Mouse (Mus musculus): ENCODE data around the gene Rnf115. TPM values are rescaled to one million over a fixed set of nuclear protein-coding genes. Genes with fewer than 3 reads are reported as not detected.
"Not testable (repeated sequence)": the region's sequence is repeated elsewhere in the genome, so short reads cannot be mapped to it uniquely, and the experiment has no call there.

The Rnf115 gene
- polyA plus RNA-seq, 1 experiment from 2014 or later: 81.6 TPM

DNA sequence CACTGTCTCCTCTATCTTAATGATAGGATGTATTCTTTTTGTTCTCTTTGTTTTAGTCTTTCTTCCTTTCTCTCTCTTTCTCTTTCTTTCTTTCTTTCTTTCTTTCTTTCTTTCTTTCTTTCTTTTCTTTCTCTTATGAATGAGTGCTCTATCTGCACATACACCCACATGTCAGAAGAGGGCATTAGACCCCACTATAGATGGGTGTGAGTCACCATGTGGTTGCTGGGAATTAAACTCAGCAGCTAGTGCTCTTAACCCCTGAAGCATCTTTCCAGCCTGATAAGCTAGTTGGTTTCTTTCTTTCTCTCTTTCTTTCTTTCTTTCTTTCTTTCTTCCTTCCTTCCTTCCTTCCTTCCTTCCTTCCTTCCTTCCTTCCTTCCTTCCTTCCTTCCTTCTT lies 12.8 kb downstream of the Rnf115 start:
- H3K4me2 ChIP-seq (ENCODE audit: low read depth); H3K27ac ChIP-seq (ENCODE audit: low read depth, low read length); DNase-seq (ENCODE audit: low spot score); H3K36me3 ChIP-seq (ENCODE audit: control insufficient read depth, insufficient read depth, low read length); H3K9ac ChIP-seq (ENCODE audit: low read length); H3K4me1 ChIP-seq (ENCODE audit: control insufficient read depth, insufficient read depth, low read length); H3K4me3 ChIP-seq (ENCODE audit: low read depth, low read length); H3K27me3 ChIP-seq (ENCODE audit: control insufficient read depth, insufficient read depth, low read length); H3K9me3 ChIP-seq (ENCODE audit: control insufficient read depth, low read length); ATAC-seq (ENCODE audit: insufficient read depth, low FRiP score, low TSS enrichment): not testable (repeated sequence)

DNA sequence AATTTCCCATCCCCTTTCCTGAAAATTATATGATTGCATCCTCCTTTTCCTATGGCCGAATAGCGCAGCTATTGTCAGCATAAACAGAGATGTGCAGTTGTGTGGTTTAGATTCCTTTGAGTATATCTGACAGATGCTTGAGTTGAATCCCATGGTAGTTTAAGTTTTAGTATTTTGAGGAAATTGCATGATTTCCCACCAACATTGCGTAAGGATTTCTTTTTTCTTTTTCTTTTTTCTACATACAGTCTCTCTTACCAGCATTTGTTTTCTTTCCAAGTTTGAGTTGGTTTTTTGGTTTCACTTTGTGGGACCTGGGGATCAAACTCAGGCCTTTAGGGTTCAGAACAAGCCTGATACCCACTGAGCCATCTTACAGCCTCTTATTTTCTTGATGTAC lies 16.9 kb downstream of the Rnf115 start:
- H3K9me3 ChIP-seq (ENCODE audit: control insufficient read depth, low read length): no peaks in the 10 kb centered on the region
- no peak overlapping the region for H3K9ac ChIP-seq (ENCODE audit: low read length)
- H3K27ac ChIP-seq (ENCODE audit: low read depth, low read length): no peak overlapping the region
- H3K36me3 ChIP-seq (ENCODE audit: control insufficient read depth, insufficient read depth, low read length): no peaks in the 10 kb centered on the region
- ATAC-seq (ENCODE audit: insufficient read depth, low FRiP score, low TSS enrichment): no peak
- no peak for DNase-seq (ENCODE audit: low spot score)
- H3K4me2 ChIP-seq (ENCODE audit: low read depth): no peak overlapping the region
- H3K4me3 ChIP-seq (ENCODE audit: low read depth, low read length): no peak overlapping the region
- H3K27me3 ChIP-seq (ENCODE audit: control insufficient read depth, insufficient read depth, low read length): no peaks in the 10 kb centered on the region
- no peaks in the 10 kb centered on the region for H3K4me1 ChIP-seq (ENCODE audit: control insufficient read depth, insufficient read depth, low read length)
- 98% methylated on average over 3 of the region's 3 CpGs for WGBS

- no peak overlapping the region for H3K4me2 ChIP-seq (ENCODE audit: low read depth)
- no peaks in the 10 kb centered on the region for H3K36me3 ChIP-seq (ENCODE audit: control insufficient read depth, insufficient read depth, low read length)
- no peak overlapping the region for H3K4me3 ChIP-seq (ENCODE audit: low read depth, low read length)
- H3K27ac ChIP-seq (ENCODE audit: low read depth, low read length): no peak overlapping the region
- 78% methylated on average over 1 of the region's 1 CpGs for WGBS
- no peaks in the 10 kb centered on the region for H3K4me1 ChIP-seq (ENCODE audit: control insufficient read depth, insufficient read depth, low read length)
- ATAC-seq (ENCODE audit: insufficient read depth, low FRiP score, low TSS enrichment): no peak
- no peak overlapping the region for H3K9ac ChIP-seq (ENCODE audit: low read length)
- no peak for DNase-seq (ENCODE audit: low spot score)
- H3K27me3 ChIP-seq (ENCODE audit: control insufficient read depth, insufficient read depth, low read length): no peaks in the 10 kb centered on the region
- H3K9me3 ChIP-seq (ENCODE audit: control insufficient read depth, low read length): no peaks in the 10 kb centered on the region
Observed at GRCm38 (mm10) chr3:96746829-96747228, 19.4 kb downstream of the Rnf115 start.

- WGBS: 100% methylated on average over 1 of the region's 1 CpGs
- Histone ChIP-seq H3K4me3 (ENCODE audit: low read depth, low read length) (no peak overlapping the region), H3K27ac (ENCODE audit: low read depth, low read length) (no peak overlapping the region), H3K4me2 (ENCODE audit: low read depth) (no peak overlapping the region), H3K36me3 (ENCODE audit: control insufficient read depth, insufficient read depth, low read length) (no peaks in the 10 kb centered on the region), H3K4me1 (ENCODE audit: control insufficient read depth, insufficient read depth, low read length) (no peaks in the 10 kb centered on the region), H3K9ac (ENCODE audit: low read length) (no peak overlapping the region), H3K27me3 (ENCODE audit: control insufficient read depth, insufficient read depth, low read length) (no peaks in the 10 kb centered on the region), H3K9me3 (ENCODE audit: control insufficient read depth, low read length) (no peaks in the 10 kb centered on the region)
- ATAC-seq (ENCODE audit: insufficient read depth, low FRiP score, low TSS enrichment) (no peak), DNase-seq (ENCODE audit: low spot score) (no peak)
Observed at GRCm38 (mm10) chr3:96755935-96756334, 28.5 kb downstream of the Rnf115 start.

GRCm38 (mm10) chr3:96757691-96758090 lies 30.2 kb downstream of the Rnf115 start:
- H3K27ac ChIP-seq (ENCODE audit: low read depth, low read length): no peak overlapping the region
- 66% methylated on average over 7 of the region's 7 CpGs for WGBS
- no peaks in the 10 kb centered on the region for H3K4me1 ChIP-seq (ENCODE audit: control insufficient read depth, insufficient read depth, low read length)
- H3K9me3 ChIP-seq (ENCODE audit: control insufficient read depth, low read length): no peaks in the 10 kb centered on the region
- no peak overlapping the region for H3K9ac ChIP-seq (ENCODE audit: low read length)
- no peak overlapping the region for H3K4me3 ChIP-seq (ENCODE audit: low read depth, low read length)
- ATAC-seq (ENCODE audit: insufficient read depth, low FRiP score, low TSS enrichment): no peak
- no peak for DNase-seq (ENCODE audit: low spot score)
- H3K27me3 ChIP-seq (ENCODE audit: control insufficient read depth, insufficient read depth, low read length): no peaks in the 10 kb centered on the region
- H3K4me2 ChIP-seq (ENCODE audit: low read depth): no peak overlapping the region
- H3K36me3 ChIP-seq (ENCODE audit: control insufficient read depth, insufficient read depth, low read length): no peaks in the 10 kb centered on the region

GRCm38 (mm10) chr3:96759695-96760094 lies 32.2 kb downstream of the Rnf115 start:
- Histone ChIP-seq H3K27me3 (ENCODE audit: control insufficient read depth, insufficient read depth, low read length) (no peaks in the 10 kb centered on the region), H3K36me3 (ENCODE audit: control insufficient read depth, insufficient read depth, low read length) (no peaks in the 10 kb centered on the region), H3K9ac (ENCODE audit: low read length) (no peak overlapping the region), H3K4me2 (ENCODE audit: low read depth) (no peak overlapping the region), H3K4me1 (ENCODE audit: control insufficient read depth, insufficient read depth, low read length) (no peaks in the 10 kb centered on the region), H3K27ac (ENCODE audit: low read depth, low read length) (no peak overlapping the region), H3K9me3 (ENCODE audit: control insufficient read depth, low read length) (no peaks in the 10 kb centered on the region), H3K4me3 (ENCODE audit: low read depth, low read length) (no peak overlapping the region)
- ATAC-seq (ENCODE audit: insufficient read depth, low FRiP score, low TSS enrichment) (no peak), DNase-seq (ENCODE audit: low spot score) (no peak)
- 95% methylated on average over 4 of the region's 4 CpGs for WGBS

DNA sequence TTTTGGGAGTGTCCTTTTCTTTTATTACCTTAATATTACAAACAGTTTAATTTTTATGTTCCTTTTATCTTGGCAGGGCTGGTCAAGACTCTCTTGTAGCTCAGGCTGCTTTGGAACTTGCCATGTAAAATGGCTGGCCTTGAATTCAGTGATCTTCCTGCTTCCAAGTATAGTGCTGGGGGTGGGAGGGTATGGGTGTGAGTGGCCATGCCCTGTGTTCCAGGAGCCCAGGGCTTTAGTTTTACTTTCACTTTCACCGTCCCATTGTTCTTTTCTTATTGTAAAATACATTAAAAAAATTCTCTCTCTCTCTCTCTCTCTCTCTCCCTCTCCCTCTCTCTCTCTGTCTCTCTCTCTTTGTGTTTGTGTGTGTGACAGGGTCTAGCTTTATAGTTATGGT lies 37.1 kb downstream of the Rnf115 start:
- no peaks in the 10 kb centered on the region for H3K9me3 ChIP-seq (ENCODE audit: control insufficient read depth, low read length)
- H3K36me3 ChIP-seq (ENCODE audit: control insufficient read depth, insufficient read depth, low read length): no peaks in the 10 kb centered on the region
- no peak overlapping the region for H3K4me2 ChIP-seq (ENCODE audit: low read depth)
- ATAC-seq (ENCODE audit: insufficient read depth, low FRiP score, low TSS enrichment) (no peak), DNase-seq (ENCODE audit: low spot score) (no peak)
- no peak overlapping the region for H3K9ac ChIP-seq (ENCODE audit: low read length)
- no peaks in the 10 kb centered on the region for H3K4me1 ChIP-seq (ENCODE audit: control insufficient read depth, insufficient read depth, low read length)
- no peak overlapping the region for H3K4me3 ChIP-seq (ENCODE audit: low read depth, low read length)
- 100% methylated on average over 1 of the region's 1 CpGs for WGBS
- H3K27ac ChIP-seq (ENCODE audit: low read depth, low read length): no peak overlapping the region
- no peaks in the 10 kb centered on the region for H3K27me3 ChIP-seq (ENCODE audit: control insufficient read depth, insufficient read depth, low read length)

DNA sequence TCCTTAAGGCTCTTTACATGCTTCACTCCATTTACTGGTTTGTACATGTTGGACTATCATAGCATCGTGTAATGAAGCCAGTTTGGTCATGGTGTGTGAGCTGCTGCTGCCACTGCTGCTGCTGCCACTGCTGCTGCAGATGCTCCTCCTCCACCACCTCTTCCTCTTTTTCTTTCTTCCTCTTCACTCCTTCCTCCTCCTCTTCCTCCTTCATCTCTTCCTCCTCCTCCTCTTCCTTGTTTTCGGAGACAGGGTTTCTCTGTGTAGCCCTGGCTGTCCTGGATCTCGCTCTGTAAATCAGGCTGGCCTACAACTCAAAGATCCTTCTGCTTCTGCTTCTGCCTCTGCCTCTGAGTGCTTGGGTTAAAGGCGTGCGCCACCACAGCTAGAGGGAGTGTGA lies 42.5 kb downstream of the Rnf115 start:
- 96% methylated on average over 5 of the region's 5 CpGs for WGBS
- no peaks in the 10 kb centered on the region for H3K36me3 ChIP-seq (ENCODE audit: control insufficient read depth, insufficient read depth, low read length)
- no peak overlapping the region for H3K27ac ChIP-seq (ENCODE audit: low read depth, low read length)
- H3K27me3 ChIP-seq (ENCODE audit: control insufficient read depth, insufficient read depth, low read length): no peaks in the 10 kb centered on the region
- H3K9me3 ChIP-seq (ENCODE audit: control insufficient read depth, low read length): no peaks in the 10 kb centered on the region
- H3K9ac ChIP-seq (ENCODE audit: low read length): no peak overlapping the region
- no peak overlapping the region for H3K4me3 ChIP-seq (ENCODE audit: low read depth, low read length)
- no peak overlapping the region for H3K4me2 ChIP-seq (ENCODE audit: low read depth)
- no peaks in the 10 kb centered on the region for H3K4me1 ChIP-seq (ENCODE audit: control insufficient read depth, insufficient read depth, low read length)
- DNase-seq (ENCODE audit: low spot score) (no peak), ATAC-seq (ENCODE audit: insufficient read depth, low FRiP score, low TSS enrichment) (no peak)

- Histone ChIP-seq H3K27ac (ENCODE audit: low read depth, low read length) (no peak overlapping the region), H3K9ac (ENCODE audit: low read length) (no peak overlapping the region), H3K27me3 (ENCODE audit: control insufficient read depth, insufficient read depth, low read length) (no peaks in the 10 kb centered on the region), H3K9me3 (ENCODE audit: control insufficient read depth, low read length) (no peaks in the 10 kb centered on the region), H3K4me2 (ENCODE audit: low read depth) (no peak overlapping the region), H3K4me3 (ENCODE audit: low read depth, low read length) (no peak overlapping the region), H3K36me3 (ENCODE audit: control insufficient read depth, insufficient read depth, low read length) (no peaks in the 10 kb centered on the region), H3K4me1 (ENCODE audit: control insufficient read depth, insufficient read depth, low read length) (no peaks in the 10 kb centered on the region)
- no peak for ATAC-seq (ENCODE audit: insufficient read depth, low FRiP score, low TSS enrichment)
- no peak for DNase-seq (ENCODE audit: low spot score)
- 71% methylated on average over 1 of the region's 1 CpGs for WGBS
Observed at GRCm38 (mm10) chr3:96772949-96773348, 45.5 kb downstream of the Rnf115 start.

All from neural tube, embryonic 11.5 days (tissue).